Mouse (Mus musculus): ENCODE data around the gene Bcl2l15. TPM values are rescaled to one million over a fixed set of nuclear protein-coding genes. Genes with fewer than 3 reads are reported as not detected.

The Bcl2l15 gene
- polyA plus RNA-seq, 1 experiment, result 0.15 TPM

- TF ChIP-seq TAL1 (IDR thresholded peaks at IDR 0.05; ENCODE audit: low read length), result no peak
- TF ChIP-seq GATA1 (IDR thresholded peaks at IDR 0.05; ENCODE audit: low read length), result no peak
- H3K4me1 ChIP-seq (ENCODE audit: control insufficient read depth), result peaks cover 10% of the 10 kb centered on the region
- no peak overlapping the region for H3K4me3 ChIP-seq (replicated peaks)
- H3K9me3 ChIP-seq (ENCODE audit: control insufficient read depth, low read length), result no peaks in the 10 kb centered on the region
- no peaks in the 10 kb centered on the region for H3K36me3 ChIP-seq (ENCODE audit: control insufficient read depth)
- peaks cover 6% of the 10 kb centered on the region for H3K27me3 ChIP-seq (ENCODE audit: control insufficient read depth)
These were observed 27.5 kb downstream of the Bcl2l15 start for GRCm38 (mm10) chr3:103859851-103860391.

- Histone ChIP-seq H3K4me3 (replicated peaks) (no peak overlapping the region), H3K4me1 (ENCODE audit: control insufficient read depth) (peaks cover 7% of the 10 kb centered on the region), H3K9me3 (ENCODE audit: control insufficient read depth, low read length) (no peaks in the 10 kb centered on the region), H3K36me3 (ENCODE audit: control insufficient read depth) (no peaks in the 10 kb centered on the region), H3K27me3 (ENCODE audit: control insufficient read depth) (peaks cover 6% of the 10 kb centered on the region)
- TF ChIP-seq GATA1 (IDR thresholded peaks at IDR 0.05; ENCODE audit: low read length) (no peak), TAL1 (IDR thresholded peaks at IDR 0.05; ENCODE audit: low read length) (no peak)
These were observed 30.4 kb downstream of the Bcl2l15 start for GRCm38 (mm10) chr3:103862721-103863220.

- Histone ChIP-seq H3K9me3 (ENCODE audit: control insufficient read depth, low read length) (no peaks in the 10 kb centered on the region), H3K4me3 (replicated peaks) (no peak overlapping the region), H3K36me3 (ENCODE audit: control insufficient read depth) (no peaks in the 10 kb centered on the region), H3K4me1 (ENCODE audit: control insufficient read depth) (peaks cover 7% of the 10 kb centered on the region), H3K27me3 (ENCODE audit: control insufficient read depth) (peaks cover 6% of the 10 kb centered on the region)
- TF ChIP-seq GATA1 (IDR thresholded peaks at IDR 0.05; ENCODE audit: low read length) (no peak), TAL1 (IDR thresholded peaks at IDR 0.05; ENCODE audit: low read length) (no peak)
These were observed 31.8 kb downstream of the Bcl2l15 start for GRCm38 (mm10) chr3:103864200-103864599.

GRCm38 (mm10) chr3:103867424-103867971 is 35.1 kb downstream of the Bcl2l15 start:
- Histone ChIP-seq H3K9me3 (ENCODE audit: control insufficient read depth, low read length) (no peaks in the 10 kb centered on the region), H3K4me3 (replicated peaks) (no peak overlapping the region), H3K36me3 (ENCODE audit: control insufficient read depth) (no peaks in the 10 kb centered on the region), H3K4me1 (ENCODE audit: control insufficient read depth) (no peaks in the 10 kb centered on the region), H3K27me3 (ENCODE audit: control insufficient read depth) (no peaks in the 10 kb centered on the region)
- TF ChIP-seq GATA1 (IDR thresholded peaks at IDR 0.05; ENCODE audit: low read length) (no peak), TAL1 (IDR thresholded peaks at IDR 0.05; ENCODE audit: low read length) (no peak)

GRCm38 (mm10) chr3:103868008-103868407 is 35.6 kb downstream of the Bcl2l15 start:
- no peaks in the 10 kb centered on the region for H3K9me3 ChIP-seq (ENCODE audit: control insufficient read depth, low read length)
- no peaks in the 10 kb centered on the region for H3K36me3 ChIP-seq (ENCODE audit: control insufficient read depth)
- TF ChIP-seq TAL1 (IDR thresholded peaks at IDR 0.05; ENCODE audit: low read length) (no peak), GATA1 (IDR thresholded peaks at IDR 0.05; ENCODE audit: low read length) (no peak)
- no peaks in the 10 kb centered on the region for H3K27me3 ChIP-seq (ENCODE audit: control insufficient read depth)
- no peaks in the 10 kb centered on the region for H3K4me1 ChIP-seq (ENCODE audit: control insufficient read depth)
- no peak overlapping the region for H3K4me3 ChIP-seq (replicated peaks)

GRCm38 (mm10) chr3:103872663-103873098 is 40.3 kb downstream of the Bcl2l15 start:
- H3K4me1 ChIP-seq (ENCODE audit: control insufficient read depth), result no peaks in the 10 kb centered on the region
- H3K27me3 ChIP-seq (ENCODE audit: control insufficient read depth), result peaks cover 5% of the 10 kb centered on the region
- TF ChIP-seq TAL1 (IDR thresholded peaks at IDR 0.05; ENCODE audit: low read length) (no peak), GATA1 (IDR thresholded peaks at IDR 0.05; ENCODE audit: low read length) (no peak)
- no peaks in the 10 kb centered on the region for H3K36me3 ChIP-seq (ENCODE audit: control insufficient read depth)
- H3K9me3 ChIP-seq (ENCODE audit: control insufficient read depth, low read length), result no peaks in the 10 kb centered on the region
- no peak overlapping the region for H3K4me3 ChIP-seq (replicated peaks)

- TF ChIP-seq TAL1 (IDR thresholded peaks at IDR 0.05; ENCODE audit: low read length) (no peak), GATA1 (IDR thresholded peaks at IDR 0.05; ENCODE audit: low read length) (no peak)
These were observed 41.9 kb downstream of the Bcl2l15 start for GRCm38 (mm10) chr3:103874329-103874728.

GRCm38 (mm10) chr3:103885946-103886345 is 53.5 kb downstream of the Bcl2l15 start:
- Histone ChIP-seq H3K27me3 (ENCODE audit: control insufficient read depth) (no peaks in the 10 kb centered on the region; the same call in 1 of the 2 replicates), H3K36me3 (ENCODE audit: control insufficient read depth) (no peaks in the 10 kb centered on the region)
- TF ChIP-seq TAL1 (IDR thresholded peaks at IDR 0.05; ENCODE audit: low read length) (no peak), GATA1 (IDR thresholded peaks at IDR 0.05; ENCODE audit: low read length) (no peak)

More at GRCm38 (mm10) chr3:103874329-103874728, 41.9 kb downstream of the Bcl2l15 start:
- Histone ChIP-seq H3K9me3 (ENCODE audit: control insufficient read depth, low read length) (no peaks in the 10 kb centered on the region), H3K36me3 (ENCODE audit: control insufficient read depth) (no peaks in the 10 kb centered on the region), H3K4me3 (replicated peaks) (no peak overlapping the region), H3K4me1 (ENCODE audit: control insufficient read depth) (no peaks in the 10 kb centered on the region), H3K27me3 (ENCODE audit: control insufficient read depth) (peaks cover 5% of the 10 kb centered on the region)

GRCm38 (mm10) chr3:103887581-103887980 is 55.2 kb downstream of the Bcl2l15 start:
- Histone ChIP-seq H3K4me1 (ENCODE audit: control insufficient read depth) (no peaks in the 10 kb centered on the region), H3K27me3 (ENCODE audit: control insufficient read depth) (no peaks in the 10 kb centered on the region; the same call in 1 of the 2 replicates), H3K9me3 (ENCODE audit: control insufficient read depth, low read length) (no peaks in the 10 kb centered on the region), H3K4me3 (replicated peaks) (no peak overlapping the region), H3K36me3 (ENCODE audit: control insufficient read depth) (no peaks in the 10 kb centered on the region)
- no peak for TF ChIP-seq GATA1 (IDR thresholded peaks at IDR 0.05; ENCODE audit: low read length)

More at GRCm38 (mm10) chr3:103885946-103886345, 53.5 kb downstream of the Bcl2l15 start:
- Histone ChIP-seq H3K9me3 (ENCODE audit: control insufficient read depth, low read length) (no peaks in the 10 kb centered on the region), H3K4me3 (replicated peaks) (no peak overlapping the region), H3K4me1 (ENCODE audit: control insufficient read depth) (no peaks in the 10 kb centered on the region)

Data from erythroblast, embryonic 14.5 days (primary cell).